Mouse (Mus musculus) layer of hippocampus, adult 2 months (tissue): ENCODE data around the gene 4931422A03Rik. TPM values are rescaled to one million over a fixed set of nuclear protein-coding genes. Genes with fewer than 3 reads are reported as not detected.
"Not testable (repeated sequence)": the region's sequence is repeated elsewhere in the genome, so short reads cannot be mapped to it uniquely, and the experiment has no call there.

Source experiments
- DNase-seq, 2 experiments: peaks; one replicate each; pipeline ENCODE4 v3.0.0; 2022; ENCODE audit warnings: low spot score in 2 of 2
- H3K27ac ChIP-seq: fragments of 200-600 bp; 2 replicates; pipeline ENCODE4 v1.8.1; 2022
- H3K4me3 ChIP-seq: fragments of 200-600 bp; 2 replicates; pipeline ENCODE4 v1.8.1; 2022; ENCODE audit warnings: mild to moderate bottlenecking
- CTCF ChIP-seq: fragments of 200-600 bp; conservative IDR thresholded peaks from 2 replicates; pipeline ENCODE4 v1.8.1; 2022; ENCODE audit warnings: antibody characterized with exemption, mild to moderate bottlenecking, moderate library complexity
- total RNA-seq, 2 experiments: library from RNA; stranded (reverse); gene quantifications; 2 replicates each; pipeline ENCODE4 v1.2.3; 2021

Gene 4931422A03Rik
- total RNA-seq, 2 experiments from 2014 or later, result not detected

- no peak for TF ChIP-seq CTCF
- no peak for DNase-seq
- H3K4me3 ChIP-seq, result no peak overlapping the region
- no peak overlapping the region for H3K27ac ChIP-seq
Observed at GRCm38 (mm10) chr2:104007793-104008519, 20.2 kb downstream of the 4931422A03Rik start.

GRCm38 (mm10) chr2:104002711-104003413 is 25.3 kb downstream of the 4931422A03Rik start:
- DNase-seq, result peak; percentile 57 to 79
- no peak overlapping the region for H3K27ac ChIP-seq
- H3K4me3 ChIP-seq, result no peak overlapping the region; the same call in 1 of the 2 replicates
- TF ChIP-seq CTCF, result peak; percentile 82

GRCm38 (mm10) chr2:104001861-104002260 is 26.3 kb downstream of the 4931422A03Rik start:
- no peak for DNase-seq
- Histone ChIP-seq H3K4me3 (no peak overlapping the region), H3K27ac (no peak overlapping the region)
- TF ChIP-seq CTCF, result no peak

GRCm38 (mm10) chr2:104001076-104001475 is 27.1 kb downstream of the 4931422A03Rik start:
- TF ChIP-seq CTCF, result peak; percentile 80
- DNase-seq, result peak in 1 of 2 experiments; percentile 16
- no peak overlapping the region for H3K4me3 ChIP-seq
- H3K27ac ChIP-seq, result no peak overlapping the region

- Histone ChIP-seq H3K27ac (no peak overlapping the region), H3K4me3 (peak overlapping the region; percentile 15; the same call in 1 of the 2 replicates)
- peak; percentile 15 to 26 for DNase-seq
- no peak for TF ChIP-seq CTCF
Observed at GRCm38 (mm10) chr2:103992618-103993332, 35.4 kb downstream of the 4931422A03Rik start.

GRCm38 (mm10) chr2:103992162-103992561 is 36.0 kb downstream of the 4931422A03Rik start:
- no peak for DNase-seq
- no peak for TF ChIP-seq CTCF
- Histone ChIP-seq H3K27ac (no peak overlapping the region), H3K4me3 (no peak overlapping the region; the same call in 1 of the 2 replicates)

- peak; percentile 45 for TF ChIP-seq CTCF
- Histone ChIP-seq H3K4me3 (no peak overlapping the region), H3K27ac (no peak overlapping the region)
- no peak for DNase-seq
Observed at GRCm38 (mm10) chr2:103991303-103991702, 36.9 kb downstream of the 4931422A03Rik start.

- TF ChIP-seq CTCF, result no peak
- no peak for DNase-seq
- H3K4me3 ChIP-seq, result no peak overlapping the region
- H3K27ac ChIP-seq, result no peak overlapping the region
Observed at GRCm38 (mm10) chr2:103989724-103990123, 38.4 kb downstream of the 4931422A03Rik start.

GRCm38 (mm10) chr2:103987595-103987994 is 40.6 kb downstream of the 4931422A03Rik start:
- H3K4me3 ChIP-seq, H3K27ac ChIP-seq, DNase-seq: not testable (repeated sequence)

GRCm38 (mm10) chr2:103983146-103983545 is 45.0 kb downstream of the 4931422A03Rik start:
- no peak for TF ChIP-seq CTCF
- no peak overlapping the region for H3K4me3 ChIP-seq

GRCm38 (mm10) chr2:103982250-103982649 is 45.9 kb downstream of the 4931422A03Rik start:
- H3K27ac ChIP-seq, result no peak overlapping the region
- peak; percentile 73 to 84 for DNase-seq
- TF ChIP-seq CTCF, result peak; percentile 100
- H3K4me3 ChIP-seq, result no peak overlapping the region

More at GRCm38 (mm10) chr2:103983146-103983545, 45.0 kb downstream of the 4931422A03Rik start:
- H3K27ac ChIP-seq, result no peak overlapping the region
- no peak for DNase-seq

GRCm38 (mm10) chr2:103977716-103978115 is 50.4 kb downstream of the 4931422A03Rik start:
- no peak overlapping the region for H3K4me3 ChIP-seq
- TF ChIP-seq CTCF, result no peak
- no peak for DNase-seq
- H3K27ac ChIP-seq, result no peak overlapping the region

GRCm38 (mm10) chr2:103977216-103977615 is 50.9 kb downstream of the 4931422A03Rik start:
- no peak for TF ChIP-seq CTCF
- no peak overlapping the region for H3K27ac ChIP-seq
- DNase-seq, result no peak

More at GRCm38 (mm10) chr2:103977216-103977615, 50.9 kb downstream of the 4931422A03Rik start:
- H3K4me3 ChIP-seq, result no peak overlapping the region
